Mouse (Mus musculus) heart, embryonic 14.5 days (tissue): ENCODE measurements at regions not wholly inside any gene's neighbourhood (a gene's known extent, or its start where the extent isn't known, plus 50 kb on each side); places are given as distances from the start of the nearest gene placed in this dataset.

Experiments
- ATAC-seq: fragments of 200-750 bp; cut with Nextera tagmentation; 2 replicates; pipeline ENCODE4 v1.8.0; 2017; ENCODE audit warnings: low read depth, moderate TSS enrichment; ENCODE audit not compliant: insufficient number of reproducible peaks, insufficient read depth, low FRiP score
- H3K27ac ChIP-seq, 2 experiments: fragments of 200-500 bp in 1 of 2; fragments of 300-500 bp in 1 of 2; sonication (generic) in 1 of 2; replicated peaks in 1 of 2; 2 replicates each; pipeline ENCODE4 v1.5.1; 2012 to 2014; ENCODE audit warnings: low read depth in 2 of 2, low read length in 2 of 2, control low read depth in 1 of 2, mild to moderate bottlenecking in 1 of 2, mixed read lengths in 1 of 2; ENCODE audit not compliant: control insufficient read depth in 1 of 2, insufficient read depth in 1 of 2
- H3K27me3 ChIP-seq: fragments of 300-500 bp; sonication (generic); 2 replicates; pipeline ENCODE4 v1.6.1; 2014; ENCODE audit warnings: mild to moderate bottlenecking, low read length, control low read depth; ENCODE audit not compliant: control insufficient read depth, insufficient read depth
- H3K36me3 ChIP-seq: fragments of 300-500 bp; sonication (generic); 2 replicates; pipeline ENCODE4 v1.6.1; 2014; ENCODE audit warnings: mild to moderate bottlenecking, control low read depth, low read length, mixed read lengths; ENCODE audit not compliant: control insufficient read depth, insufficient read depth
- H3K4me1 ChIP-seq, 2 experiments: fragments of 200-500 bp in 1 of 2; fragments of 300-500 bp in 1 of 2; sonication (generic) in 1 of 2; 2 replicates each; pipeline ENCODE4 v1.6.1; 2012 to 2014; ENCODE audit warnings: low read length in 2 of 2, control low read depth in 1 of 2, mixed read lengths in 1 of 2; ENCODE audit not compliant: control insufficient read depth in 2 of 2, insufficient read depth in 2 of 2
- H3K4me2 ChIP-seq: fragments of 300-500 bp; sonication (generic); 2 replicates; pipeline ENCODE4 v1.6.1; 2014; ENCODE audit warnings: mild to moderate bottlenecking, low read length
- H3K4me3 ChIP-seq, 2 experiments: fragments of 200-500 bp in 1 of 2; fragments of 300-500 bp in 1 of 2; sonication (generic) in 1 of 2; 2 replicates each; pipeline ENCODE4 v1.5.1; 2012 to 2014; ENCODE audit warnings: low read length in 2 of 2, mild to moderate bottlenecking in 2 of 2, control low read depth in 1 of 2, low read depth in 1 of 2, moderate library complexity in 1 of 2; ENCODE audit not compliant: control insufficient read depth in 1 of 2, insufficient read depth in 1 of 2
- H3K9ac ChIP-seq: fragments of 300-500 bp; sonication (generic); 2 replicates; pipeline ENCODE4 v1.6.1; 2014; ENCODE audit warnings: mild to moderate bottlenecking, low read length
- H3K9me3 ChIP-seq: fragments of 300-500 bp; sonication (generic); 2 replicates; pipeline ENCODE4 v1.6.1; 2016; ENCODE audit warnings: low read length, control low read depth; ENCODE audit not compliant: control insufficient read depth
- WGBS: fragments of 180-500 bp; shearing (Covaris S2); extraction: QIAGEN DNeasy Blood & Tissue Kit; methylation state at CpG from one replicate; pipeline ENCODE4 v1.1.7; 2014; 5-methylcytosine and 5-hydroxymethylcytosine counted together

GRCm38 (mm10) chr3:147786555-147786954 lies 934.4 kb downstream of the Ttll7 start:
- Histone ChIP-seq H3K9me3 (no peaks in the 10 kb centered on the region), H3K4me2 (no peak overlapping the region), H3K4me3 (no peak overlapping the region), H3K4me1 (no peaks in the 10 kb centered on the region), H3K27ac (no peak overlapping the region), H3K27me3 (no peaks in the 10 kb centered on the region), H3K9ac (no peak overlapping the region), H3K36me3 (no peaks in the 10 kb centered on the region)
- WGBS: 84% methylated on average over 2 of the region's 2 CpGs
- no peak for ATAC-seq

- no peaks in the 10 kb centered on the region for H3K27me3 ChIP-seq
- H3K9ac ChIP-seq: no peak overlapping the region
- H3K9me3 ChIP-seq: no peaks in the 10 kb centered on the region
- WGBS: 27% methylated on average over 1 of the region's 1 CpGs
- ATAC-seq: no peak
- H3K27ac ChIP-seq: no peak overlapping the region
- no peaks in the 10 kb centered on the region for H3K4me1 ChIP-seq
- no peaks in the 10 kb centered on the region for H3K36me3 ChIP-seq
- H3K4me2 ChIP-seq: no peak overlapping the region
- no peak overlapping the region for H3K4me3 ChIP-seq
Measured at GRCm38 (mm10) chr3:147750842-147751191, 898.6 kb downstream of the Ttll7 start.

GRCm38 (mm10) chr3:147749939-147750841 lies 898.0 kb downstream of the Ttll7 start:
- 69% methylated on average over 12 of the region's 12 CpGs for WGBS
- Histone ChIP-seq H3K9ac (no peak overlapping the region), H3K4me2 (no peak overlapping the region), H3K27ac (peak overlapping the region in 1 of 2 experiments; percentile 34; a peak in 1 of 4 replicates), H3K4me3 (no peak overlapping the region), H3K27me3 (no peaks in the 10 kb centered on the region), H3K4me1 (no peaks in the 10 kb centered on the region), H3K36me3 (no peaks in the 10 kb centered on the region), H3K9me3 (no peaks in the 10 kb centered on the region)
- no peak for ATAC-seq

DNA sequence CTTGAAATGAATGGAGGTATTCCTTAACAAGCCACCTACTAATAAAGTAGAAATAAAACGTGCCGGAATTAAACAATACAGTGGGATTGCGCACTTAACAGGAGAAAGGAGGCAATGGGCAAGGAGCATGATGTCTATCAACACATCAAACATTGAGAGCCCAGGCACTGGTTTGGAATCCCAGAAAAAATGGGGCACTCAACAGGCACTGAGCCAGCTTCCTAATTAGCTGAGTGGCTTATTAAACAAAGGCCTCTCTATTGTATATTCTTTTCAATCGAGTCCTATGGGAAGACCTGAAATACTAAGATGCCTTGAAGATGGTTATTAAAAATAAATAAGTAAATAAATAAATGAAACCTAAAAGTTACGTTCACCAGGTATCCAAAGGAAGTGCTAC lies 897.3 kb downstream of the Ttll7 start:
- Histone ChIP-seq H3K9me3 (no peaks in the 10 kb centered on the region), H3K36me3 (no peaks in the 10 kb centered on the region), H3K9ac (no peak overlapping the region), H3K4me2 (no peak overlapping the region), H3K27me3 (no peaks in the 10 kb centered on the region), H3K4me3 (no peak overlapping the region), H3K27ac (no peak overlapping the region), H3K4me1 (no peaks in the 10 kb centered on the region)
- 87% methylated on average over 5 of the region's 5 CpGs for WGBS
- ATAC-seq: no peak

- H3K36me3 ChIP-seq: no peaks in the 10 kb centered on the region
- no peaks in the 10 kb centered on the region for H3K27me3 ChIP-seq
- H3K27ac ChIP-seq: no peak overlapping the region
- H3K4me3 ChIP-seq: no peak overlapping the region
- H3K4me1 ChIP-seq: no peaks in the 10 kb centered on the region
- H3K9ac ChIP-seq: no peak overlapping the region
- no peak for ATAC-seq
- 77% methylated on average over 6 of the region's 6 CpGs for WGBS
- no peaks in the 10 kb centered on the region for H3K9me3 ChIP-seq
- H3K4me2 ChIP-seq: no peak overlapping the region
Measured at GRCm38 (mm10) chr3:147736673-147737439, 884.7 kb downstream of the Ttll7 start.

GRCm38 (mm10) chr3:147716391-147716790 lies 864.2 kb downstream of the Ttll7 start:
- Histone ChIP-seq H3K27me3 (no peaks in the 10 kb centered on the region), H3K27ac (no peak overlapping the region)
- 79% methylated on average over 4 of the region's 4 CpGs for WGBS

DNA sequence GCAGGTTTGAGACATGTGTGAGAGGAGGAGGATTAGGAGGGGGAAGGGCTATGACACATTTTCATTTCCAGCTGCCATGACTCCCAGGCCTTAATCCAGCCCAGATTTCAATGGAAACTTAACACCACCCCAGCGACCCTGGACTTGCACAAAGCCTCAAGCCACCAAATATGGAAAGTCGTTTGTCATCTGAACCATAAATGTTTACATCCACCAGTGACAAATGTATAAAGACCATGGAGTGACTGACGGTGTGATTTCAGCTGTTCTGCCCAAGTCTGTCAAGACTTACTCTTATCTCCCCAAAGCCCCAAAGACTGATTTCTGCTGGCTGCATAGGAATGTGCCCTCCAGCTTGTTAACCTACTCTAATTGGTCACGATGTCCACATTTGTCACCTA lies 855.2 kb downstream of the Ttll7 start:
- Histone ChIP-seq H3K4me2 (no peak overlapping the region), H3K27me3 (no peaks in the 10 kb centered on the region), H3K27ac (no peak overlapping the region), H3K4me3 (no peak overlapping the region), H3K36me3 (no peaks in the 10 kb centered on the region), H3K9me3 (no peaks in the 10 kb centered on the region), H3K9ac (no peak overlapping the region), H3K4me1 (no peaks in the 10 kb centered on the region; a peak in 1 of 4 replicates)
- 34% methylated on average over 4 of the region's 4 CpGs for WGBS
- no peak for ATAC-seq

More at GRCm38 (mm10) chr3:147716391-147716790, 864.2 kb downstream of the Ttll7 start:
- H3K4me2 ChIP-seq: no peak overlapping the region
- no peaks in the 10 kb centered on the region for H3K36me3 ChIP-seq
- no peak overlapping the region for H3K9ac ChIP-seq
- no peaks in the 10 kb centered on the region for H3K9me3 ChIP-seq
- ATAC-seq: no peak
- no peaks in the 10 kb centered on the region for H3K4me1 ChIP-seq
- H3K4me3 ChIP-seq: no peak overlapping the region
